Mouse (Mus musculus): Measurements from ENCODE around the gene Sostdc1.

DNA sequence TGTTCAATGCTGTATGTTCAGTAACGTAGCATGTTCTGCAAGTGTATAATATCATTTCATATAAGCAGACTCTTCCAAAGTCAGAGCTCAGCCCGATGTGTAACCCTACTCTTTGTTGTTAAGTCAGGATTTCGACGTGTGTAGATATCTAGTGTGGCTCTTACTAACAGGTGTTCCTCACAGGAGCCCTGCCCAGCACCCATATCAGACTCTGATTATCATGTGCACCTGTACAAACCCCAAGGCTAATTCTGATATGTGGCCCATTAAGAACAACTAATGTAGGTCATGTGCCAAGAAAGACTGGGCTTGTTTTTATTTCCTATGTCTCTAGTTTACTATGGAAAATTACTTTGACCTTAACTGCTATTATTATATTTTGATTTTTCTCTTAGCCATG, 50.1 kb downstream of the Sostdc1 start:
- TF ChIP-seq CTCF (IDR thresholded peaks at IDR 0.05; ENCODE audit: control insufficient read depth, insufficient read depth, insufficient read length) (no peak), MYOD1 (IDR thresholded peaks at IDR 0.05; ENCODE audit: control insufficient read depth, insufficient read length, low read depth) (no peak), MAX (IDR thresholded peaks at IDR 0.05) (no peak), USF1 (IDR thresholded peaks at IDR 0.05; ENCODE audit: low read depth) (no peak), CEBPB (IDR thresholded peaks at IDR 0.05; ENCODE audit: low read depth) (no peak), MYOG (IDR thresholded peaks at IDR 0.05; ENCODE audit: control insufficient read depth, extremely low read depth, insufficient read length) (no peak), FOSL1 (IDR thresholded peaks at IDR 0.05; ENCODE audit: insufficient read depth, low read length, poor library complexity, severe bottlenecking) (no peak)
